Mouse (Mus musculus): ENCODE results near the gene Nid2. TPM values are rescaled to one million over a fixed set of nuclear protein-coding genes. Genes with fewer than 3 reads are reported as not detected.

Gene Nid2
- polyA plus RNA-seq (2015; fragmentation: Illumina TruSeq; extraction: RNeasy Lipid Tissue Mini Kit (QIAGEN cat#74804); ENCODE audit: insufficient read depth, low replicate concordance) = 10.0 TPM

DNA sequence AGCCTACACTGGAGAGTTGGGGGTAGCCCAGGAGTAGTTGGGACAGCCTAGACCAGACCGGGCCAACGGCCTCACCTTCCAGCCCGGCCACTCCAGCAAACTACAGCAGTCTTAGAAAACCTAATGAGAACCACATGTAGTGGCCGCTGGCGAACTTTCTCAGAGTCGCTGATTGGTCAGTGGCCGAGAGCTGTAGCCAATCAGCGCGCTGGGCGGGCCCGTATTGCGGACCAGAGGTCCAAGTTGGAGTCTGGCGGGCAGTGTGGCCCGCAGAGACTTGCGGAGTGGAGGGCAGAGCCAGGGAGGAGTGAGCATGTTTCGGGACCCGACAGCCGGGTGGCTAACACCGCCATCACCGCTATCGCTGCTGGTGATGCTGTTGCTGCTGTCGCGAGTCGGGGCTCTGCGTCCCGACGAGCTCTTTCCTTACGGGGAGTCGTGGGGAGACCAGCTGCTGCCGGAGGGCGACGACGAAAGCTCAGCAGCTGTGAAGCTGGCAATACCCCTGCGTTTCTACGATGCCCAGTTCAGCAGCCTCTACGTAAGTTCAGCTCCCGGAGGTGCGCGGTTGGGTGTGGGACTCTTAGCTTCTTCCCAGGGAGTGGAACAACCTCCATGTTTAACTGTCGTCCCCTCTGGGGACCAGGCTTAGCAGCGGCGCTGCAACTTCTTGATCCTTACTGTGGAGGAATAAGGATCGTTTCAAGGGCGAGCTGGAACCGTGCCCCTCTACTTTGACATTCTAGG, at the start of gene Nid2:
TSS of gene Nid2 (plus strand) at position 241 of the 747 bp plus-strand sequence.

DNA sequence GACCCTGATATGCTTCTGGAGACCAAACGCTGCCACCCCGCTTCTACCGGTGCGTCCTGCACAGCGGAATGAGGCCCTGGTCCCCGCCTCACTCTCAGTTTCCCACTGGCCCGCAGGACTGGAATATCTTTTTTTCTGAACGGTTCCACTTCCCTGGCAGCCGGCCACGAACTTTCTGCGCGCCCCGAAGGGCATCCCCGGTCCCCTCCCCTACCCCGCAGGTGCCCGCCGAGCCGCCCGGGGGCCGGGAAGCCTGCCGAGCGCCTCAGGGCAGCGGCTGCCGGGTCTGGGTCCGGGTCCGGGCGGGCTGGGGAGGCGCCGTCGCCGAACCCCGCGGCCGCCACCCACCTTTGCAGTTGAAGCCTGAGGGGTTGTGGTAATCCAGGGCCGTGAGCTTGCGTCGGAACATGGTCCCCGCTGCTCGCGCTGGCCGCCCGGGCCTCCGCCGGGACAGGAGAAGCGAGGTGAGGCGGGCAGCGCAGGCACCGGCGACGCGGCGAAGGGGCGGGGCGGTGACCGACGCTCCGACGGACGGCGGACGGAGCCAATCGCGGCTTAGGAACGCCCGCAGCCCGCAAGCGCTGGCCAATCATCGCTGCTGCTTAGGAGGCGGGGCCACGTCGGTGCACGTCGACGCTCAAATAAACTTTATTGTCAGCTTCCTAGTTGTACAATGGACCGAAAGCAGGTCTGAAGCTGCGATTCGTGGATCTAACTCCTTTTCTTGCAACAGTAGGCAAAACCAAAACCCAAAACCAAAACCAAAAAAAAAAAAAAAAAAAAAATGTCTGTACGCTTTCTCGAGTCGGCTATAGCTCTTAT, 72.5 kb downstream of the Nid2 start, which contains the start of gene Rtraf:
TSS of gene Rtraf (minus strand) at position 504 of the 822 bp plus-strand sequence.

Other genes starting within 250 kb of the Nid2 start
- not detected for gene Gm2244, start 201.3 kb upstream of the Nid2 start, polyA plus RNA-seq (2015; fragmentation: Illumina TruSeq; extraction: RNeasy Lipid Tissue Mini Kit (QIAGEN cat#74804); ENCODE audit: insufficient read depth, low replicate concordance)
- 8.3 TPM for gene Gm2237, start 166.1 kb upstream of the Nid2 start, polyA plus RNA-seq (2015; fragmentation: Illumina TruSeq; extraction: RNeasy Lipid Tissue Mini Kit (QIAGEN cat#74804); ENCODE audit: insufficient read depth, low replicate concordance)
- not detected for gene Gm5458, start 148.7 kb upstream of the Nid2 start, polyA plus RNA-seq (2015; fragmentation: Illumina TruSeq; extraction: RNeasy Lipid Tissue Mini Kit (QIAGEN cat#74804); ENCODE audit: insufficient read depth, low replicate concordance)
- 149 TPM for gene Rtraf, start 72.6 kb downstream of the Nid2 start, polyA plus RNA-seq (2015; fragmentation: Illumina TruSeq; extraction: RNeasy Lipid Tissue Mini Kit (QIAGEN cat#74804); ENCODE audit: insufficient read depth, low replicate concordance)
- gene Gng2, start 226.4 kb downstream of the Nid2 start, polyA plus RNA-seq (2015; fragmentation: Illumina TruSeq; extraction: RNeasy Lipid Tissue Mini Kit (QIAGEN cat#74804); ENCODE audit: insufficient read depth, low replicate concordance) = 67.2 TPM

Data from spleen, adult 10 weeks (tissue).